Mouse (Mus musculus): ENCODE data around the gene Slc5a5.

GRCm38 (mm10) chr8:70843214-70843773, 49.3 kb downstream of the Slc5a5 start:
- TF ChIP-seq GATA1 (IDR thresholded peaks at IDR 0.05; ENCODE audit: borderline replicate concordance, low read length), result no peak
- no peak for TF ChIP-seq FLI1 (IDR thresholded peaks at IDR 0.05; ENCODE audit: low read length)
